In genomic region chr2:112492856-112493538, GRCm38 (mm10) we compare ENCODE assay signal across 8 mouse cellular contexts. TPM values are rescaled to one million over a fixed set of nuclear protein-coding genes. Genes with fewer than 3 reads are reported as not detected.
A peak's percentile ranks its signal among the peaks of the same experiment; 100 is the strongest.
DNase-seq lines count a peak whose midpoint lies in the region; ATAC-seq and TF ChIP-seq lines count a peak whose summit lies in the region.

Gene Aven, plus strand, starts transcription at chr2:112492964.

- peak within 1 kb of the TSS; percentile 97 for H3K27ac ChIP-seq in forebrain, embryonic 14.5 days (ENCODE audit: low read depth, low read length)
- peak within 1 kb of the TSS; percentile 99 for H3K27ac ChIP-seq in lung, embryonic 16.5 days (ENCODE audit: low read length)
- peak within 1 kb of the TSS; percentile 61 for H3K27ac ChIP-seq in thymus, adult 2 months (ENCODE audit: control insufficient read depth, insufficient read depth, low read length)

- peaks cover 8% of the 10 kb centered on the region for H3K4me1 ChIP-seq in forebrain, embryonic 14.5 days (ENCODE audit: control insufficient read depth, insufficient read depth, low read length)
- peaks cover 10% of the 10 kb centered on the region; the same call in 1 of the 2 replicates for H3K4me1 ChIP-seq in lung, embryonic 16.5 days (replicated peaks; ENCODE audit: control insufficient read depth, insufficient read depth, low read length)
- peaks cover 2% of the 10 kb centered on the region; the same call in 1 of the 2 replicates for H3K4me1 ChIP-seq in thymus, adult 2 months (replicated peaks; ENCODE audit: control insufficient read depth, insufficient read depth, low read length)

- H3K9me3 ChIP-seq in forebrain, embryonic 14.5 days (replicated peaks; ENCODE audit: control insufficient read depth, low read length), result no peaks in the 10 kb centered on the region
- H3K9me3 ChIP-seq in lung, embryonic 16.5 days (ENCODE audit: control insufficient read depth, low read length), result no peaks in the 10 kb centered on the region

- peak within 1 kb of the TSS; percentile 69 for H3K4me3 ChIP-seq in forebrain, embryonic 14.5 days (ENCODE audit: low read depth, low read length)
- H3K4me3 ChIP-seq in lung, embryonic 16.5 days (ENCODE audit: low read length), result peak within 1 kb of the TSS; percentile 79
- H3K4me3 ChIP-seq in thymus, adult 2 months (ENCODE audit: control insufficient read depth, insufficient read depth, low read length), result peak within 1 kb of the TSS; percentile 62

- no peak for TF ChIP-seq CTCF in thymus, adult 2 months (IDR thresholded peaks at IDR 0.05; ENCODE audit: borderline replicate concordance, control insufficient read depth, extremely low read depth, insufficient read depth, low read length, poor library complexity)

- ATAC-seq in forebrain, embryonic 14.5 days, result peak; percentile 96
- ATAC-seq in lung, embryonic 16.5 days (ENCODE audit: low read depth), result peak; percentile 95

- H3K27me3 ChIP-seq in forebrain, embryonic 14.5 days (replicated peaks; ENCODE audit: control insufficient read depth, insufficient read depth, low read length), result no peaks in the 10 kb centered on the region
- no peaks in the 10 kb centered on the region for H3K27me3 ChIP-seq in lung, embryonic 16.5 days (ENCODE audit: control insufficient read depth, insufficient read depth, low read depth, low read length)
- no peaks in the 10 kb centered on the region for H3K27me3 ChIP-seq in thymus, adult 2 months (ENCODE audit: control insufficient read depth, insufficient read depth, low read length)

- peak within 1 kb of the TSS; percentile 96 for H3K9ac ChIP-seq in forebrain, embryonic 14.5 days (ENCODE audit: low read length)
- peak within 1 kb of the TSS; percentile 100 for H3K9ac ChIP-seq in lung, embryonic 16.5 days (ENCODE audit: low read length)

- H3K4me2 ChIP-seq in forebrain, embryonic 14.5 days (ENCODE audit: low read length), result peak within 1 kb of the TSS; percentile 79
- peak within 1 kb of the TSS; percentile 85 for H3K4me2 ChIP-seq in lung, embryonic 16.5 days (ENCODE audit: low read depth, low read length)

- peak; percentile 81 for TF ChIP-seq POLR2A in thymus, adult 2 months (IDR thresholded peaks at IDR 0.05; ENCODE audit: control insufficient read depth, extremely low read depth, insufficient read depth, low read length, poor library complexity)

- intact Hi-C loops in heart, postnatal 25 days (cut with DNase I), result loop anchor here (5.0 kb wide), 2 partner anchors 36 to 231 kb away; partner anchors contain the start of gene Nop10

- peak; percentile 73 for DNase-seq in ES-CJ7 (ENCODE audit: low read depth, low spot score)
- peak; percentile 87 for DNase-seq in cerebellum, adult 11 months
- DNase-seq in forebrain, embryonic 14.5 days (ENCODE audit: low spot score), result peak; percentile 86
- DNase-seq in heart, postnatal 25 days (ENCODE audit: low spot score), result peak; percentile 82
- peak; percentile 53 to 76 for DNase-seq in layer of hippocampus, adult 8-10 months (ENCODE audit: low spot score in 2 of 2)
- peak; percentile 76 for DNase-seq in ovary, adult 18-20 months (ENCODE audit: low spot score)
- peak; percentile 73 for DNase-seq in thymus, adult 2 months

- under 1% methylated on average over 57 of the region's 87 CpGs for WGBS in forebrain, embryonic 14.5 days
- WGBS in lung, embryonic 16.5 days, result under 1% methylated on average over 67 of the region's 87 CpGs
- 2% methylated on average over 86 of the region's 87 CpGs for WGBS in thymus, adult 2 months

- H3K36me3 ChIP-seq in forebrain, embryonic 14.5 days (ENCODE audit: control insufficient read depth, insufficient read depth, low read length), result no peaks in the 10 kb centered on the region
- H3K36me3 ChIP-seq in lung, embryonic 16.5 days (ENCODE audit: control insufficient read depth, insufficient read depth, low read length), result no peaks in the 10 kb centered on the region
- no peaks in the 10 kb centered on the region for H3K36me3 ChIP-seq in thymus, adult 2 months (ENCODE audit: control insufficient read depth, insufficient read depth, low read length)

RNA-seq across cellular contexts. Expression of gene Aven, which starts in this region (rescaled TPM):
- polyA plus RNA-seq in forebrain, embryonic 14.5 days (2014; fragmentation: Nextera tagmentation; extraction: Ambion mirVana), result 2.7 and 3.0 TPM in 2 replicates
- total RNA-seq in heart, postnatal 25 days (2021), result 10 to 100 TPM; 16.3 to 18.3 TPM
- total RNA-seq in layer of hippocampus, adult 8-10 months (2022), result 10 to 100 TPM in 2 of 4 experiments, 1 to 10 TPM in 2; 8.1 to 11.5 (median 10.0) TPM
- 4.4 and 4.6 TPM in 2 replicates for polyA plus RNA-seq in lung, embryonic 16.5 days (2015; fragmentation: Nextera tagmentation; extraction: Ambion mirVana)
- 5.1 and 5.9 TPM in 2 replicates for polyA plus RNA-seq in thymus, adult 2 months (2012; rRNA removed)

Comparison
In these comparisons a context has a peak if more than half of its experiments do, and no peak if none do; other contexts are left out.
1. Peak in every context shown above with its lines: DNase-seq, ATAC-seq, H3K4me3 ChIP-seq and H3K27ac ChIP-seq.